Mouse (Mus musculus): ENCODE data around the gene Mov10l1.

DNA sequence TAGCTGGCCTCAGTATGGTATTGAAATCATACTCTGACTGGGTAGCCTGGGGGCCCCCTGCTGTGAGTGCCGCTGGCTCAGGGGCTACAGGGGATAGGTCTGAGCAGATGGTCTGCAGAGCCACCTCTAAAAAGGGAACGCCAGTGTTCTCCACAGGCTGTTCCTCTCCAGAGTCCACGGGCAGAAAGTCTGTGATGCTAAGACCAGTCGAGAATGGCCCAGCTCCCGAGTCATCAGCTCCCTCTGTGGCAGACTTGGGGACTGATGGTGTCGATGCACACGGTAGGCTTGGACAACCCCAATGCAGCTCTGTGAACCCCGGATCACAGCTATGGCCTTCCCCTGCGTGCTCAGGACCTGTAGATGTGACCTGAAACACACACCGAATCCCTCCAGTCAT, 121.2 kb downstream of the Mov10l1 start:
- no peak for TF ChIP-seq CTCF (IDR thresholded peaks at IDR 0.05; ENCODE audit: low read depth)
- TF ChIP-seq EP300 (IDR thresholded peaks at IDR 0.05; ENCODE audit: low read depth) = no peak
